Mouse (Mus musculus) liver, postnatal 0 days (tissue): ENCODE results near the gene Adsl. TPM values are rescaled to one million over a fixed set of nuclear protein-coding genes. Genes with fewer than 3 reads are reported as not detected.
A peak's percentile ranks its signal among the peaks of the same experiment; 100 is the strongest.

ENCODE experiments used
- ATAC-seq: fragments of 200-750 bp; cut with Nextera tagmentation; 2 replicates; pipeline ENCODE4 v1.8.0; 2017; ENCODE audit warnings: mild to moderate bottlenecking, moderate library complexity
- DNase-seq: peaks from one replicate; pipeline ENCODE4 v3.0.0-alpha.2; 2016
- H3K27ac ChIP-seq: fragments of 300-500 bp; sonication (generic); 2 replicates; pipeline ENCODE4 v1.5.1; 2014; ENCODE audit warnings: antibody characterized with exemption, moderate library complexity, mild to moderate bottlenecking, low read depth
- H3K27me3 ChIP-seq: fragments of 300-500 bp; sonication (generic); 2 replicates; pipeline ENCODE4 v1.6.1; 2014; ENCODE audit warnings: low read length, control low read depth, mixed read lengths; ENCODE audit not compliant: insufficient read depth
- H3K36me3 ChIP-seq: fragments of 300-500 bp; sonication (generic); replicated peaks from 2 replicates; pipeline ENCODE4 v1.6.1; 2014; ENCODE audit warnings: mild to moderate bottlenecking, control low read depth, low read length, moderate library complexity, mixed read lengths; ENCODE audit not compliant: insufficient read depth
- H3K4me1 ChIP-seq: fragments of 300-500 bp; sonication (generic); 2 replicates; pipeline ENCODE4 v1.6.1; 2014; ENCODE audit warnings: antibody characterized with exemption, mild to moderate bottlenecking, control low read depth; ENCODE audit not compliant: insufficient read depth
- H3K4me2 ChIP-seq: fragments of 300-500 bp; sonication (generic); 2 replicates; pipeline ENCODE4 v1.6.1; 2014; ENCODE audit warnings: low read depth, mild to moderate bottlenecking, low read length, moderate library complexity, mixed read lengths
- H3K4me3 ChIP-seq: fragments of 300-500 bp; sonication (generic); 2 replicates; pipeline ENCODE4 v1.5.1; 2014; ENCODE audit warnings: low read depth, low read length
- H3K9ac ChIP-seq: fragments of 300-500 bp; sonication (generic); replicated peaks from 2 replicates; pipeline ENCODE4 v1.6.1; 2014; ENCODE audit warnings: mild to moderate bottlenecking, moderate library complexity
- H3K9me3 ChIP-seq: fragments of 300-500 bp; sonication (generic); 2 replicates; pipeline ENCODE4 v1.6.1; 2016; ENCODE audit warnings: mild to moderate bottlenecking, control low read depth, low read length, mixed read lengths
- CTCF ChIP-seq: sonication (generic); IDR thresholded peaks from 2 replicates; pipeline ENCODE4 v1.5.1; 2016; ENCODE audit warnings: antibody characterized with exemption, low read depth
- EP300 ChIP-seq: IDR thresholded peaks from 2 replicates; pipeline ENCODE4 v1.6.1; 2016; ENCODE audit warnings: antibody characterized with exemption, low read depth, mild to moderate bottlenecking
- WGBS: fragments of 180-500 bp; shearing (Covaris S2); extraction: QIAGEN DNeasy Blood & Tissue Kit; methylation state at CpG from one replicate; pipeline ENCODE4 v1.1.7; 2014; ENCODE audit not compliant: insufficient replicate concordance; 5-methylcytosine and 5-hydroxymethylcytosine counted together
- microRNA-seq: library from miRNA; unstranded; fragments of <30 nt; microRNA quantifications from one replicate; pipeline ENCODE4, GENCODE M21; 2016
- polyA plus RNA-seq: library from polyadenylated mRNA; unstranded; fragments of >200 nt; fragmentation: Nextera tagmentation; extraction: Ambion mirVana; gene quantifications from 2 replicates; pipeline ENCODE4 v1.2.1, GENCODE M21; 2015

Adsl gene
- polyA plus RNA-seq, 1 experiment from 2014 or later: 37.0 TPM

GRCm38 (mm10) chr15:81016488-81016887 lies 68.2 kb downstream of the Adsl start:
- 86% methylated on average over 10 of the region's 10 CpGs for WGBS
- H3K9ac ChIP-seq: no peak overlapping the region

DNA sequence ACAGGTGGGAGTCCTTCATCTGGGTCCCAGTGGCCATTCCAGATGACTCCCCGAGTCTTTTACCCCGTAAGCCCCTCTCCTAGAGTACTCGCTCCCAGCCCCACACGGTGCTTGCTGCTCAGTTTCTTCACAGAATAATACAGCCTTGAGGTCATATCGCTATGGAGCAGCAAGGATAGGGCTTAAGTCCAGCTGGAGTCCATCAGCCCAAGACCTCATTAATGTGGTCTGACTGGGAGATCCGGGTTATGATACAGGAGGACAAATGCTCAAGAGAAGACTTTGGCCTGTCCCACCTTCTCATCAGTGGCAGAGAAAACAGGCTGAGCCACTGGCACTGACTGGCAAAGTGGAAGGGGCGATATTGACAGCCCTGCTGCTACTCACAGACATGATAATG lies 69.0 kb downstream of the Adsl start:
- peaks cover 76% of the 10 kb centered on the region for H3K36me3 ChIP-seq
- DNase-seq (no peak), ATAC-seq (no peak)
- H3K27me3 ChIP-seq: no peaks in the 10 kb centered on the region
- H3K4me2 ChIP-seq: no peak overlapping the region
- peaks cover 8% of the 10 kb centered on the region for H3K4me1 ChIP-seq
- 84% methylated on average over 7 of the region's 7 CpGs for WGBS
- no peak overlapping the region for H3K27ac ChIP-seq
- H3K4me3 ChIP-seq: no peak overlapping the region
- TF ChIP-seq EP300: no peak
- TF ChIP-seq CTCF: no peak
- H3K9ac ChIP-seq: no peak overlapping the region
- H3K9me3 ChIP-seq: no peaks in the 10 kb centered on the region

More at GRCm38 (mm10) chr15:81016488-81016887, 68.2 kb downstream of the Adsl start:
- TF ChIP-seq CTCF (no peak), EP300 (no peak)
- H3K4me1 ChIP-seq: peaks cover 4% of the 10 kb centered on the region
- DNase-seq (no peak), ATAC-seq (no peak)
- no peak overlapping the region for H3K4me2 ChIP-seq
- H3K27me3 ChIP-seq: no peaks in the 10 kb centered on the region
- peaks cover 70% of the 10 kb centered on the region for H3K36me3 ChIP-seq
- no peaks in the 10 kb centered on the region for H3K9me3 ChIP-seq
- no peak overlapping the region for H3K4me3 ChIP-seq
- no peak overlapping the region for H3K27ac ChIP-seq

Small RNA genes lying within 50 kb of the gene (microRNA-seq; reads per million reads assigned to microRNA genes)
- gene Mir5113: 9.3 reads per million, percentile 17 among the genes with 10 or more reads in this experiment

Other genes starting within 250 kb of the Adsl start
- gene Tnrc6b, start 237.2 kb upstream of the Adsl start, polyA plus RNA-seq: 6.3 and 9.6 TPM in 2 replicates
- 5.4 and 7.5 TPM in 2 replicates for gene Sgsm3, start 29.3 kb downstream of the Adsl start, polyA plus RNA-seq
- gene Mrtfa, start 242.3 kb downstream of the Adsl start, polyA plus RNA-seq: 4.3 and 4.5 TPM in 2 replicates